Mouse (Mus musculus): ENCODE measurements around the gene Hoxa9. TPM values are rescaled to one million over a fixed set of nuclear protein-coding genes. Genes with fewer than 3 reads are reported as not detected.
A peak's percentile ranks its signal among the peaks of the same experiment; 100 is the strongest.

The Hoxa9 gene
- polyA plus RNA-seq, 1 experiment from 2014 or later = 58.3 TPM

DNA sequence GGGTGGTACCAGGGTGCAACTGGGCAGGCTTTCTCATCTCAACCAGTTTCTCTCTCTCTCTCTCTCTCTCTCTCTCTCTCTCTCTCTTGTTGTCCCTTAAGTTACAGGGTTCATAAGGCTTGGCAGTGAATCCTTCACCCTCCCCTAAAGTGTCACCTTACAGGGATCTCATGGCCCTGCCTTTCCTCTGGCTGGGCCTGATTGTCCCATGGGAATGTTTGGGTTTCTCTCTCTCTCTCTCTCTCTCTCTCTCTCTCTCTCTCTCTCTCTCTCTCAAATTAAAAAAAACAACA, 23.3 kb downstream of the Hoxa9 start:
- H3K4me2 ChIP-seq (replicated peaks) = peak overlapping the region; percentile 90
- no peak overlapping the region; the same call in 1 of the 2 replicates for H3K9ac ChIP-seq
- peaks cover 89% of the 10 kb centered on the region for H3K4me1 ChIP-seq
- H3K27me3 ChIP-seq = peaks cover 42% of the 10 kb centered on the region
- 0 out of 2 replicates have a peak overlapping the region, but pooled peaks have one; percentile 9 for H3K4me3 ChIP-seq
- no peak for ATAC-seq (ENCODE audit: low FRiP score, low read depth)
- H3K27ac ChIP-seq = no peak overlapping the region
- H3K9me3 ChIP-seq = no peaks in the 10 kb centered on the region
- peaks cover 24% of the 10 kb centered on the region for H3K36me3 ChIP-seq

DNA sequence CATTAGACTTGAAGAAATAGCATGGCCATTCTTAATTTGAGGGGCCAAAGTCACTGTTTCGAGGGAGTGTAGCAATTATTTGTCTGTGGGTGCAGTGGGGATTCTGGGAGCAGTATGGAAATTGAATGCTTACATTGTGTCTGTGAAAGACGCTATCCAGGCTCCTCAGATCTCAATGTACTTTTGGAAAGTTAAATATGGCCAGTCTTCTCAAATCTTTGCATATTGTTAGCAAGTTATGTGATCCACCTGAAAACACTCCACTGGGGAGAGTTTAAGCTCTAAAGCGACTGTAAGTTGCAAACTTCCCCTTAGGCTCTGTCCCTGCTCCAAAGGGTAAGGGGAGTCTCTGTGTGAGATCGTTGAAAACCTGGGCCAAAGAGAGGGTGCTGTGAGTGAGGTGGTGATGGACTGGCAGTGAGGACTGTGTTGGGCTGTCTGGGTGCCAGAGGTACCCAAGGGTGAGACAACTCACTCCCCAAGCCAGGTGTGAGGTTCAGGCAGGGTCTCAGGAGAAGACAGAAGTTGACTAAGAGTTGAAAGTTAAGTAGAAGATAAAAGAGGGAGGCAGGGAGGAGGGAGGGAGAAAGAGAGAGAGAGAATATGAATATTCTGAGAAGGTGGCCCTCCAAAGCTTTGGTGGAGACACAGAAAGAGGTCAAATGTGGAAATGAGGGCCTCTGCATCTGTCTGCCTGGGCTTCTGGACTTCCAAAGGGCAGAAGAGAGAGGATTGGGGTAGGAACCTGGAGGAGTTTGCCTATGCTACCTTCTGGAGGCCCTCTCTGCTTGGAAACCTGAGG, 23.8 kb downstream of the Hoxa9 start:
- no peak for ATAC-seq (ENCODE audit: low FRiP score, low read depth)
- no peak overlapping the region; the same call in 1 of the 2 replicates for H3K9ac ChIP-seq
- no peaks in the 10 kb centered on the region for H3K9me3 ChIP-seq
- H3K4me2 ChIP-seq (replicated peaks) = peak overlapping the region; percentile 90
- H3K4me3 ChIP-seq = peak overlapping the region; percentile 9; the same call in 1 of the 2 replicates
- 29% methylated on average over 4 of the region's 4 CpGs for WGBS
- peaks cover 86% of the 10 kb centered on the region for H3K4me1 ChIP-seq
- H3K27ac ChIP-seq = no peak overlapping the region
- H3K27me3 ChIP-seq = peaks cover 45% of the 10 kb centered on the region
- H3K36me3 ChIP-seq = peaks cover 24% of the 10 kb centered on the region

GRCm38 (mm10) chr6:52205638-52206621, 25.0 kb downstream of the Hoxa9 start:
- peak overlapping the region; percentile 64 for H3K9ac ChIP-seq
- 14% methylated on average over 55 of the region's 55 CpGs for WGBS
- no peak overlapping the region for H3K27ac ChIP-seq
- ATAC-seq (ENCODE audit: low FRiP score, low read depth) = no peak
- H3K4me3 ChIP-seq = peak overlapping the region; percentile 49
- H3K27me3 ChIP-seq = peaks cover 46% of the 10 kb centered on the region
- H3K9me3 ChIP-seq = no peaks in the 10 kb centered on the region
- H3K4me1 ChIP-seq = peaks cover 84% of the 10 kb centered on the region
- H3K36me3 ChIP-seq = peaks cover 24% of the 10 kb centered on the region
- H3K4me2 ChIP-seq (replicated peaks) = peak overlapping the region; percentile 90

DNA sequence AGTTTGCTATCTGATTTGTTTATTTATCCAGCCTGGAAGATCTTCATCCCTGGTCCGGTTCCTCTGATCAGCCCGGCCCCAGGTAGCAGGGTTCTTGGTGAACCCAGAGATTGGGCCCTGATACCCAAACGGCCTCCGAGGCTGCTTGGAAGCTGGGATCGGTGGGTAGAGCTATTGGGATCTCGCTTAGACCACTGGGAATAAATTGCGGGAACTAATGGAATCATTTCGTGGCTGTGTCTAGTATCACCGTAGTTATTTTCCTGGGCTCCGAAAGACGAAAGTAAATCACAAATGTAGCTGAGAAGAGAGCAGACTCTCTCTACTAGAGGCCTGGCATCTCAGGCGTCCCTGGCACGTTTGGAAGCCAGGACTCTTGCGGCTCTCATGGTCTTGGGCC, 25.7 kb downstream of the Hoxa9 start:
- Histone ChIP-seq H3K9me3 (no peaks in the 10 kb centered on the region), H3K4me1 (peaks cover 87% of the 10 kb centered on the region), H3K9ac (peak overlapping the region; percentile 64), H3K4me3 (peak overlapping the region; percentile 49), H3K36me3 (peaks cover 27% of the 10 kb centered on the region), H3K27ac (no peak overlapping the region), H3K27me3 (peaks cover 52% of the 10 kb centered on the region), H3K4me2 (replicated peaks) (peak overlapping the region; percentile 90)
- WGBS = 13% methylated on average over 14 of the region's 14 CpGs
- ATAC-seq (ENCODE audit: low FRiP score, low read depth) = no peak

DNA sequence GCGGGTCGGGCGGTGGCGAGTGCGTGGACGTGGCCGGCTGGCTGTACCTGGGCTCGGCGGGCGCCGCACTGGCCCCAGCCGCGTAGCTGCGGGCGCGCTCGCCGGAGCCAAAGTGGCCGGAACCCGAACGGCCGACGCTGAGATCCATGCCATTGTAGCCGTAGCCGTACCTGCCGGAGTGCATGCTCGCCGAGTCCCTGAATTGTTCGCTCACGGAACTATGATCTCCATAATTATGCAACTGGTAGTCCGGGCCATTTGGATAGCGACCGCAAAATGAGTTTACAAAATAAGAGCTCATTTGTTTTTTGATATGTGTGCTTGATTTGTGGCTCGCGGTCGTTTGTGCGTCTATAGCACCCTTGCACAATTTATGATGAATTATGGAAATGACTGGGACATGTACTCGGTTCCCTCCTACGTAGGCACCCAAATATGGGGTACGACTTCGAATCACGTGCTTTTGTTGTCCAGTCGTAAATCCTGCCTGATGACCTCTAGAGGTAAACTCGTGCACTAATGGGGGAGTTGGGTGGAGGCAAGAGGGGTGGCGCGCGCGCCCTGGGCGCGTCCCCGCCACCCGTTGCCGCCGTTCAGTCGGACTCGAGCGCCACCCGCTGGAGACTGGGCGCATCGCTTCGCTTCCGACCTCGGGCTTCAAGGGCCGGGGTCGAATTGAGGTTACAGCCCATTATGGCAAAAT, 26.7 kb downstream of the Hoxa9 start, which contains the start of gene Hoxa5:
Gene Hoxa5 (minus strand): TSS at position 538 of the 703 bp plus-strand sequence.
- ATAC-seq (ENCODE audit: low FRiP score, low read depth) = no peak
- Histone ChIP-seq H3K4me1 (peaks cover 81% of the 10 kb centered on the region), H3K36me3 (peaks cover 33% of the 10 kb centered on the region), H3K9ac (peak within 1 kb of the TSS; percentile 72), H3K4me2 (replicated peaks) (peak within 1 kb of the TSS; percentile 90), H3K27me3 (peaks cover 62% of the 10 kb centered on the region), H3K27ac (no peak within 1 kb of the TSS; the same call in 1 of the 2 replicates), H3K9me3 (no peaks in the 10 kb centered on the region), H3K4me3 (peak within 1 kb of the TSS; percentile 49)
- WGBS = 3% methylated on average over 65 of the region's 65 CpGs

DNA sequence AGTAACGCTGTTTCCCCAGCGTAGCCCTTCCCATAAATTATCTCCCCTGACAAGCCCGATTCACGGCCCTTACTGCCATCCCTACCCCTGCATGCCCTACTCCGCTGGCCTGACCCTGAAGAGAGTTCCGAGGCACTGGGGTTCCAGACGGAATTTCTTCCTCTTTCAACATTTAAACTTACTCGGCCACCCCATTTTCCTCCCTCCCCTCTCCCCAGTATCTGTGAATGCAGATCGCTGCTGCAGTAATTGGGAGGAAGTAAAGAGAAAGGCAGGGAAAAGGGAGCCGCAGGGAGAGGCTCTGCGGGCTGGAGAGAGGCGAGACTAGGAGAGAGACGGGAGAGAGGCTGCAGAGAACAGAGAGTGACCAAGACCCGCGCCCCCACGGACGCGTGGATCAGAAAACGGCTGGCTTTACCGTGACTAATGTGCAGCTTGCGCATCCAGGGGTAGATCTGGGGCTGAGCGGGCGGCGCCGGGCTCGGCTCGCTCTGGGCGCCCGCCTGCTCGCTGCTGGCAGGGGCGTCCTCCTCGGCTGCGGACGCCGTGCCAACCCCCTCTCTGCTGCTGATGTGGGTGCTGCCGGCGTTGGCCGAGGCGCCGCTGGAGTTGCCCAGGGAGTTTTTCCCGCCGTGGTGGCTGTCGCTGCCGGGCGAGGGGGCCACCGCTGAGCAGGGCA, 27.4 kb downstream of the Hoxa9 start:
- peaks cover 33% of the 10 kb centered on the region for H3K36me3 ChIP-seq

GRCm38 (mm10) chr6:52203121-52203370, 27.8 kb downstream of the Hoxa9 start:
- H3K4me3 ChIP-seq = peak overlapping the region; percentile 49
- H3K27ac ChIP-seq = no peak overlapping the region
- no peak for ATAC-seq (ENCODE audit: low FRiP score, low read depth)
- peaks cover 33% of the 10 kb centered on the region for H3K36me3 ChIP-seq
- H3K27me3 ChIP-seq = peaks cover 67% of the 10 kb centered on the region
- H3K9ac ChIP-seq = peak overlapping the region; percentile 72
- no peaks in the 10 kb centered on the region for H3K9me3 ChIP-seq
- H3K4me1 ChIP-seq = peaks cover 69% of the 10 kb centered on the region
- WGBS = 13% methylated on average over 10 of the region's 10 CpGs
- H3K4me2 ChIP-seq (replicated peaks) = peak overlapping the region; percentile 90

More for the DNA sequence above, 27.4 kb downstream of the Hoxa9 start:
- no peak overlapping the region; the same call in 1 of the 2 replicates for H3K27ac ChIP-seq
- H3K4me3 ChIP-seq = peak overlapping the region; percentile 49
- no peak; the same call in 1 of the 2 replicates for ATAC-seq (ENCODE audit: low FRiP score, low read depth)
- H3K4me2 ChIP-seq (replicated peaks) = peak overlapping the region; percentile 90
- H3K9me3 ChIP-seq = no peaks in the 10 kb centered on the region
- H3K4me1 ChIP-seq = peaks cover 74% of the 10 kb centered on the region
- H3K27me3 ChIP-seq = peaks cover 67% of the 10 kb centered on the region
- peak overlapping the region; percentile 72 for H3K9ac ChIP-seq
- WGBS = 4% methylated on average over 46 of the region's 46 CpGs

DNA sequence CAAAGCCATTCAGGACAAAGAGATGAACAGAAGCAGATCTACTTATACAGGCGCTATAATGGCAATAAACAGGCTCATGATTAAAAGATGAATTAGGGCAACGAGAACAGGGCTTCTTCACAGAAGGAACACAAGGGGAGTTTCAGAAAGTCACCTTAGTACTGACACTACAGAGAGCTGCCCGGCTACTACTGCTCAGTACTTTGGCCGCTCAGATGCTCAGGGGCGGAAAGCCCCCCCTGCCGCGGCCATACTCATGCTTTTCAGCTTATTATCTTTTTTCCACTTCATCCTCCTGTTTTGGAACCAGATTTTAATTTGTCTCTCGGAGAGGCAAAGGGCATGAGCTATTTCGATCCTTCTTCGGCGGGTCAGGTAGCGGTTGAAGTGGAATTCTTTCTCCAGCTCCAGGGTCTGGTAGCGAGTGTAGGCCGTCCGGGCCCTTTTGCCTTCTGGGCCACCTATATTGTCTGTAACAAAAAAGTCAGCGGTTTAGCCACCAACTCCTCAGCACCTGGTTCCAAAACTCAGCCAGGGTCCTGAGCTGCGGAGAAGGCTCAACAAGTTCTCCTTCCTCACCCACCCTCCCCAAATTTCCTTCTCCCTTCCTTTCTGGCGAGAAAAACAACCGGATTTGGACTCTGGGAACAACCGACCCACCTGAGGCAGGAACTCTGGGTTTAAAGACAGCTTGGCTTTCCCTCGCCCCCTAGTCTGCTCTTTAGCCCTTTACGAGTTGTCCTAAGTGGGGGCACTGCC, 28.3 kb downstream of the Hoxa9 start:
- H3K9ac ChIP-seq = peak overlapping the region; percentile 72; the same call in 1 of the 2 replicates
- peaks cover 33% of the 10 kb centered on the region for H3K36me3 ChIP-seq
- H3K9me3 ChIP-seq = no peaks in the 10 kb centered on the region
- 35% methylated on average over 22 of the region's 22 CpGs for WGBS
- H3K4me2 ChIP-seq (replicated peaks) = peak overlapping the region; percentile 90
- H3K27ac ChIP-seq = no peak overlapping the region
- peaks cover 69% of the 10 kb centered on the region for H3K27me3 ChIP-seq
- peak overlapping the region; percentile 49 for H3K4me3 ChIP-seq
- peaks cover 65% of the 10 kb centered on the region for H3K4me1 ChIP-seq
- ATAC-seq (ENCODE audit: low FRiP score, low read depth) = no peak

- H3K9ac ChIP-seq = no peak overlapping the region
- H3K27me3 ChIP-seq = peaks cover 73% of the 10 kb centered on the region
- 0 out of 2 replicates have a peak, but pooled peaks have one; percentile 2 for ATAC-seq (ENCODE audit: low FRiP score, low read depth)
- WGBS = 33% methylated on average over 1 of the region's 1 CpGs
- peaks cover 53% of the 10 kb centered on the region for H3K4me1 ChIP-seq
- no peak overlapping the region for H3K4me3 ChIP-seq
- H3K4me2 ChIP-seq (replicated peaks) = 0 out of 2 replicates have a peak overlapping the region, but pooled peaks have one; percentile 2
- H3K27ac ChIP-seq = no peak overlapping the region
- no peaks in the 10 kb centered on the region for H3K9me3 ChIP-seq
- H3K36me3 ChIP-seq = peaks cover 32% of the 10 kb centered on the region
These were observed 29.6 kb downstream of the Hoxa9 start for GRCm38 (mm10) chr6:52201269-52201668.

- peaks cover 74% of the 10 kb centered on the region for H3K27me3 ChIP-seq
- H3K4me2 ChIP-seq (replicated peaks) = peak overlapping the region; percentile 19; the same call in 1 of the 2 replicates
- 29% methylated on average over 10 of the region's 10 CpGs for WGBS
- H3K4me3 ChIP-seq = no peak overlapping the region
- peaks cover 48% of the 10 kb centered on the region for H3K4me1 ChIP-seq
- H3K9ac ChIP-seq = no peak overlapping the region
- H3K27ac ChIP-seq = no peak overlapping the region
- no peaks in the 10 kb centered on the region for H3K9me3 ChIP-seq
- peak; percentile 4; the same call in 1 of the 2 replicates for ATAC-seq (ENCODE audit: low FRiP score, low read depth)
- H3K36me3 ChIP-seq = peaks cover 27% of the 10 kb centered on the region
These were observed 30.1 kb downstream of the Hoxa9 start for GRCm38 (mm10) chr6:52200751-52201250.

Measured in limb, embryonic 13.5 days (tissue).